Mouse (Mus musculus): ENCODE results near the gene Wfdc13.

- TF ChIP-seq ETS1 (IDR thresholded peaks at IDR 0.05; ENCODE audit: low read depth, low read length) (no peak), ZMIZ1 (IDR thresholded peaks at IDR 0.05; ENCODE audit: low read depth, low read length) (no peak), CTCF (IDR thresholded peaks at IDR 0.05 in 2 of 3, conservative IDR thresholded peaks at IDR 0.05 in 1 of 3; ENCODE audit: control insufficient read depth in 1 of 3, insufficient read depth in 1 of 3, low read depth in 2 of 3, low read length in 3 of 3, poor library complexity in 1 of 3, severe bottlenecking in 1 of 3) (no peak)
Observed at GRCm38 (mm10) chr2:164701761-164702160, 16.9 kb downstream of the Wfdc13 start.
